Mouse (Mus musculus) heart, embryonic 15.5 days (tissue): ENCODE measurements around the gene Krt33a. TPM values are rescaled to one million over a fixed set of nuclear protein-coding genes. Genes with fewer than 3 reads are reported as not detected.

ENCODE experiments used
- ATAC-seq: fragments of 200-750 bp; cut with Nextera tagmentation; replicated peaks from 2 replicates; pipeline ENCODE4 v1.8.0; 2017; ENCODE audit warnings: low read depth, moderate TSS enrichment; ENCODE audit not compliant: insufficient number of reproducible peaks, insufficient read depth, low FRiP score
- H3K27ac ChIP-seq: fragments of 300-500 bp; sonication (generic); 2 replicates; pipeline ENCODE4 v1.5.1; 2015; ENCODE audit warnings: mild to moderate bottlenecking, inconsistent platforms
- H3K27me3 ChIP-seq: fragments of 300-500 bp; sonication (generic); 2 replicates; pipeline ENCODE4 v1.6.1; 2015; ENCODE audit warnings: inconsistent platforms
- H3K36me3 ChIP-seq: fragments of 300-500 bp; sonication (generic); 2 replicates; pipeline ENCODE4 v1.6.1; 2015; ENCODE audit warnings: mild to moderate bottlenecking, inconsistent platforms
- H3K4me1 ChIP-seq: fragments of 300-500 bp; sonication (generic); replicated peaks from 2 replicates; pipeline ENCODE4 v1.6.1; 2015; ENCODE audit warnings: inconsistent platforms
- H3K4me2 ChIP-seq: fragments of 300-500 bp; sonication (generic); 2 replicates; pipeline ENCODE4 v1.6.1; 2015; ENCODE audit warnings: inconsistent platforms, mild to moderate bottlenecking, moderate library complexity
- H3K4me3 ChIP-seq: fragments of 300-500 bp; sonication (generic); 2 replicates; pipeline ENCODE4 v1.5.1; 2015; ENCODE audit warnings: mild to moderate bottlenecking, inconsistent platforms
- H3K9ac ChIP-seq: fragments of 300-500 bp; sonication (generic); 2 replicates; pipeline ENCODE4 v1.6.1; 2015; ENCODE audit warnings: mild to moderate bottlenecking, inconsistent platforms
- H3K9me3 ChIP-seq: fragments of 300-500 bp; sonication (generic); replicated peaks from 2 replicates; pipeline ENCODE4 v1.6.1; 2016; ENCODE audit warnings: inconsistent platforms
- WGBS: fragments of 180-500 bp; shearing (Covaris S2); methylation state at CpG from one replicate; pipeline ENCODE4 v1.1.7; 2015; ENCODE audit warnings: mixed read lengths; 5-methylcytosine and 5-hydroxymethylcytosine counted together
- polyA plus RNA-seq: library from polyadenylated mRNA; unstranded; fragments of >200 nt; fragmentation: Nextera tagmentation; extraction: Ambion mirVana; gene quantifications from 2 replicates; pipeline ENCODE4 v1.2.1, GENCODE M21; 2015

Krt33a gene
- polyA plus RNA-seq, 1 experiment from 2014 or later, result not detected

DNA sequence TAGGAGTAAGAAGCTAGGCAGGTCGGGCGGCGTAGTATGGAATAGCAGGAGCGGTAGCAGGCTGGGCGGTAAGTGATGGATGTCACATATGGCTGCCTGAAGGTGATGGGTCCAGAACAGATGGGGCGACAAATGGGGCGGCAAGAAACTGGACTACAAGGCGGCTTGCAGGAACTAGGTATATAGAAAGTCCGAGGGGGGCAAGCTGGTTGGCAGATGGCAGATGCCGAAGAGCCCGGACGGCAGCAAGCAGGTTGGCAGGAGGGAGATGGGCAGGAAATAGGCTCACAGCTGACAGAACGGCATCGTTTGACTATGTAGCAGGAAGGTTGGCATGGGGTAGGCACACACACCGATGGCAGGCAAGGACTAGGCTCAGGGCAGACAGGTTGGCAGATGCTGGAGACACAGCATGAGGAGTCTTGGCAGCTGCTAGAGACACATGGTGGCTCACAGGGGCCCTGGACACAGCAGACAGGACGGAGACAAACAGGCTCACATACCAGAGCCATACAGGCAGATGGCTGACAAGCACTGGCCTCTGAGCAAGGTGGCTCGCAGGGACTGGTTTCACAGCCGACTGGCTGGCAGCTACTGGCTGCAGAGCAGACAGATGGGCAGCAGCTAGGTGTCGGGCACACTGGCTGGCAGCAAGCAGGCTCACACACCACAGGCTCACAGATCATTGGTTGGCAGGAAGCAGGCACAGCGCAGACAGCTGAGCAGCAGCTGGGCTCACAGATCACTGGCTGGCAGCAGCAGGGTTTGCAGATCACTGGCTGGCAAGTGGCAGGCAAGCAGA, 30.5 kb downstream of the Krt33a start:
- Histone ChIP-seq H3K9me3 (no peaks in the 10 kb centered on the region), H3K4me2 (no peak overlapping the region), H3K27me3 (peaks cover 13% of the 10 kb centered on the region), H3K9ac (no peak overlapping the region), H3K36me3 (no peaks in the 10 kb centered on the region), H3K4me3 (no peak overlapping the region), H3K27ac (no peak overlapping the region), H3K4me1 (no peaks in the 10 kb centered on the region)
- WGBS, result 69% methylated on average over 20 of the region's 20 CpGs
- no peak for ATAC-seq

DNA sequence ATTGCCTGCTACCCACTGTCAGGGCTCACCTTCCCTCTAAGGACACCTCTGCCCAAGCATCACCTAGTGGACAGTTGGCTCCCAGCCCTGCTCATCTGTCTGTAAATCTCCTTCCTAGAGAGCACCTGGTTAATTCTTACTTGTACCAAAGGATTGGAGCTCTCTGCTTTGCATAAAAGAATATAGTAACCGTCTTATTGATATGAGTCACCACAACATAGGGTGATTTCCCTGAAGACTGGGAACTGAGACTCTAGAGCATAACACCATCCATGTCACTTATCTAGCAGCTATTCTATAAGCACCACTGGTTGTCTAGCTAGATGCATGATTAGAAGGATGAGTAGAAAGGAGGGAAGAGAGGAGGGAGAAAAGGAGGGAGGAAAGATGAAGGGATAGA, 32.6 kb downstream of the Krt33a start:
- Histone ChIP-seq H3K9me3 (no peaks in the 10 kb centered on the region), H3K4me1 (no peaks in the 10 kb centered on the region), H3K4me2 (no peak overlapping the region), H3K4me3 (no peak overlapping the region), H3K9ac (no peak overlapping the region), H3K27ac (no peak overlapping the region), H3K36me3 (no peaks in the 10 kb centered on the region), H3K27me3 (peaks cover 13% of the 10 kb centered on the region)
- no peak for ATAC-seq
- 86% methylated on average over 1 of the region's 1 CpGs for WGBS

DNA sequence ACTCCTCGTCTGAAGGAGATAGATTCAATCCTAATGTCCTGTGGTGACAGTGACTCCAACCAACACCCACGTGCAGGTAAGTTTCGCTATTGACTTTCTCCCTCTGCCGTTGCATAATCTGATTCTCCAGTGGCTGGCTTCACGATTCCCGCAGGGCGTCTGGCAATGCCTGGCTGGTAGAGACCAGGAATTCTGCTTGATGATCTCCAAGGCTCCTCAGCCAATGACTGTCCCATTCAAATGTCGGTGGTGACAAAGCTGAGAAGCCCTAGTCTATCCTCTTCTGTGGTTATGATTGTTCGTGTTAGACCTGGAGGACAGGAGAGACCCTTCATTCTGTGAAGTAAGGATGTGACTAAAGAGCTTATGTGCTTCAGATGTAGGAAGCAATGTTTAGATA, 33.3 kb downstream of the Krt33a start:
- H3K4me3 ChIP-seq, result no peak overlapping the region
- H3K9ac ChIP-seq, result no peak overlapping the region
- peaks cover 13% of the 10 kb centered on the region for H3K27me3 ChIP-seq
- H3K9me3 ChIP-seq, result no peaks in the 10 kb centered on the region
- no peak for ATAC-seq
- 82% methylated on average over 9 of the region's 9 CpGs for WGBS
- no peak overlapping the region for H3K27ac ChIP-seq
- H3K36me3 ChIP-seq, result no peaks in the 10 kb centered on the region
- H3K4me1 ChIP-seq, result no peaks in the 10 kb centered on the region
- H3K4me2 ChIP-seq, result no peak overlapping the region

DNA sequence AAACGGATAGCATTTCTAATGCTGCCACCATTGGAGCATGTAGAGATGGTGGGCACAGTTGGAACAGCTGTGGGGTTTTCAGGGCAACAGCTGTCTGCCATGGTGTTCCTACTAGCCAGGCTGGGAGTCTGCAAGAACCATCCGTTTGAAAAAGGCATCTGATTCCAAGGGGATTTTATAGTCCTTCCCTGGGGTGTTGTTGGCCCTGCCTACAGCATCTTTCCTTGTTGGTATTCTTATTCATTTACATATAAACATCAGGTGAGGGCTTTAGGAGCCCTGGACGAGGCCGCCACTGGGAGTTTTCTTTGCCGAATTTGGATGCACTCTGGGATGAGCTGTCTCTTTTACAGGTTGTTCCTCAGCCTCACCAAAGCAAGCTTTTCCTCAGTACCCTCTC, 37.1 kb downstream of the Krt33a start, which contains the start of gene Krtap29-1:
Krtap29-1 (minus strand) TSS at position 101 of the 400 bp plus-strand sequence.
- H3K4me1 ChIP-seq, result no peaks in the 10 kb centered on the region
- no peak within 1 kb of the TSS for H3K4me3 ChIP-seq
- ATAC-seq, result no peak
- H3K27me3 ChIP-seq, result no peaks in the 10 kb centered on the region; the same call in 1 of the 2 replicates
- no peak within 1 kb of the TSS for H3K4me2 ChIP-seq
- no peaks in the 10 kb centered on the region for H3K36me3 ChIP-seq
- H3K9ac ChIP-seq, result no peak within 1 kb of the TSS
- WGBS, result 68% methylated on average over 5 of the region's 5 CpGs
- no peak within 1 kb of the TSS for H3K27ac ChIP-seq
- H3K9me3 ChIP-seq, result no peaks in the 10 kb centered on the region

DNA sequence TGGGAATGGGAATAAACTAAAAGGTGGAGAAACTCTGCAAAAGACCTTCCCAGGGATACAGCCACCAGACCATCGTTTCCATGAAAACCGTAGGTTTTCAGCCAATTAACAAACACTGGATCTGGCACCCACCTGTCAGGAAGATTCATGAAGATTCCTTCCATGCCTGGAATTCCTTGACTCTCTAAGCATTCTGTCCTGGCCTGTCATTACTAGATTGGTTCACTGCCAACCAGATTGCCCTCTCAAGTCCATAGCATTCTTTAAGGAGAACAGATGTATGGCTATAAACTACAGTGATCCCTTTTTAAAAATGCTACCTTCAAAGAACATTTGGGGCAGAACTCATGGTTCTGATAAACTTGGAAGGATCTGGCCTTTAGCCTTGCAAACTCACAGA, 50.1 kb downstream of the Krt33a start:
- Histone ChIP-seq H3K4me1 (no peaks in the 10 kb centered on the region), H3K4me2 (no peak overlapping the region), H3K9me3 (no peaks in the 10 kb centered on the region), H3K27me3 (no peaks in the 10 kb centered on the region), H3K27ac (no peak overlapping the region), H3K4me3 (no peak overlapping the region), H3K36me3 (no peaks in the 10 kb centered on the region), H3K9ac (no peak overlapping the region)
- WGBS, result 31% methylated on average over 2 of the region's 2 CpGs
- no peak for ATAC-seq

DNA sequence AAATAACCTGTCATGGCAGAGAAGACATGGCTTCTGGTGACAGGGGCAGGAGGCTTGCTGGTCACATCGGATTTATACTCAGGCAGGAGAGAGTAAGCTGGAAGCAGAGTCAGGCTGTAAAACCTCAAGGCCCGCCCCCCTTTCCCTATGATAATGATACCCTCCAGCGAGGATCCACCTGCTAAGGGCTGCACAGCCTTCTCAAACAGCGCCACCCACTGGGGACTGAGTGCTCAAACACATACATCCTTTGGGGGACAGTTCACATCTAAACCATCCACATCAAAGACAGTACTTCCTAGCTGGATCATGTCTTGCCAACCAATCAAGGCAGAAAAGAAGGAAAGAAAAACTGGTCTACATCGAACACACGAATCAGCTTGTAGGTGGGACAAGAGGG, 51.8 kb downstream of the Krt33a start:
- H3K4me2 ChIP-seq, result no peak overlapping the region
- H3K9ac ChIP-seq, result no peak overlapping the region
- no peak overlapping the region for H3K27ac ChIP-seq
- H3K36me3 ChIP-seq, result no peaks in the 10 kb centered on the region
- no peaks in the 10 kb centered on the region for H3K9me3 ChIP-seq
- no peak for ATAC-seq
- no peak overlapping the region for H3K4me3 ChIP-seq
- no peaks in the 10 kb centered on the region for H3K27me3 ChIP-seq
- WGBS, result 49% methylated on average over 6 of the region's 6 CpGs
- H3K4me1 ChIP-seq, result no peaks in the 10 kb centered on the region

Other genes starting within 250 kb of the Krt33a start
- not detected in 2 replicates for gene Gm11595, start 243.3 kb downstream of the Krt33a start, polyA plus RNA-seq
- gene Krtap4-8, start 235.5 kb downstream of the Krt33a start, polyA plus RNA-seq, result not detected in 2 replicates
- gene Krtap4-9, start 231.0 kb downstream of the Krt33a start, polyA plus RNA-seq, result not detected in 2 replicates
- not detected in 2 replicates for gene Gm11596, start 222.7 kb downstream of the Krt33a start, polyA plus RNA-seq
- gene Gm11569, start 217.3 kb downstream of the Krt33a start, polyA plus RNA-seq, result not detected in 2 replicates
- not detected in 2 replicates for gene Gm11554, start 211.8 kb downstream of the Krt33a start, polyA plus RNA-seq
- not detected in 2 replicates for gene Krtap4-13, start 206.3 kb downstream of the Krt33a start, polyA plus RNA-seq
- not detected in 2 replicates for gene Gm11564, start 200.5 kb downstream of the Krt33a start, polyA plus RNA-seq
- not detected in 2 replicates for gene 2300003K06Rik, start 178.1 kb downstream of the Krt33a start, polyA plus RNA-seq
- not detected in 2 replicates for gene Krtap4-16, start 164.6 kb downstream of the Krt33a start, polyA plus RNA-seq
- not detected in 2 replicates for gene Gm11568, start 158.3 kb downstream of the Krt33a start, polyA plus RNA-seq
- not detected in 2 replicates for gene Gm11559, start 151.7 kb downstream of the Krt33a start, polyA plus RNA-seq
- gene Krtap9-1, start 142.8 kb downstream of the Krt33a start, polyA plus RNA-seq, result not detected in 2 replicates
- not detected in 2 replicates for gene Gm11567, start 137.0 kb downstream of the Krt33a start, polyA plus RNA-seq
- gene Krtap31-1, start 108.3 kb downstream of the Krt33a start, polyA plus RNA-seq, result not detected in 2 replicates
- gene Gm11565, start 101.5 kb downstream of the Krt33a start, polyA plus RNA-seq, result not detected in 2 replicates
- not detected in 2 replicates for gene Krtap31-2, start 79.9 kb downstream of the Krt33a start, polyA plus RNA-seq
- not detected in 2 replicates for gene Krtap9-5, start 67.7 kb downstream of the Krt33a start, polyA plus RNA-seq
- not detected in 2 replicates for gene Krtap29-1, start 37.2 kb downstream of the Krt33a start, polyA plus RNA-seq
- not detected in 2 replicates for gene Krtap16-1, start 29.6 kb downstream of the Krt33a start, polyA plus RNA-seq
- gene Krtap17-1, start 22.2 kb downstream of the Krt33a start, polyA plus RNA-seq, result 0.76 TPM in 1 of 2 replicates, not detected in the other
- gene Krt33b, start 13.7 kb upstream of the Krt33a start, polyA plus RNA-seq, result 0.09 TPM in 1 of 2 replicates, not detected in the other
- gene Krt34, start 25.3 kb upstream of the Krt33a start, polyA plus RNA-seq, result not detected in 2 replicates
- gene Krt31, start 34.3 kb upstream of the Krt33a start, polyA plus RNA-seq, result not detected in 2 replicates
- gene Krt32, start 72.0 kb upstream of the Krt33a start, polyA plus RNA-seq, result not detected in 2 replicates
- not detected in 2 replicates for gene Krt35, start 80.0 kb upstream of the Krt33a start, polyA plus RNA-seq
- 0.10 TPM in 1 of 2 replicates, not detected in the other for gene Krt36, start 89.4 kb upstream of the Krt33a start, polyA plus RNA-seq
- 0.45 and 0.62 TPM in 2 replicates for gene Krt13, start 105.4 kb upstream of the Krt33a start, polyA plus RNA-seq
- gene Krt15, start 119.7 kb upstream of the Krt33a start, polyA plus RNA-seq, result 4.2 and 20.2 TPM in 2 replicates
- gene Krt19, start 132.5 kb upstream of the Krt33a start, polyA plus RNA-seq, result 42.6 and 82.2 TPM in 2 replicates
- gene Krt9, start 177.0 kb upstream of the Krt33a start, polyA plus RNA-seq, result not detected in 2 replicates
- gene Krt14, start 191.3 kb upstream of the Krt33a start, polyA plus RNA-seq, result 3.0 and 4.8 TPM in 2 replicates
- gene Krt16, start 232.7 kb upstream of the Krt33a start, polyA plus RNA-seq, result 0.27 TPM in 1 of 2 replicates, not detected in the other
- 5.2 and 42.7 TPM in 2 replicates for gene Krt17, start 244.8 kb upstream of the Krt33a start, polyA plus RNA-seq